Mouse (Mus musculus) brain, adult 2 months (tissue): Measurements from ENCODE around the gene Per3.

ENCODE experiments used
- DNase-seq: peaks from one replicate; pipeline ENCODE4 v3.0.0; 2011; ENCODE audit warnings: low read depth, low spot score

The Per3 gene

GRCm38 (mm10) chr4:151044037-151044943 is at the start of gene Per3:
Gene Per3 (minus strand): TSS chr4:151044665.
- DNase-seq = peak; percentile 98

GRCm38 (mm10) chr4:151089270-151089669 is 44.8 kb upstream of the Per3 start, which contains the start of gene Gm13090:
Gene Gm13090 (plus strand): TSS chr4:151089570.
- DNase-seq = no peak

GRCm38 (mm10) chr4:151088819-151089218 is 44.4 kb upstream of the Per3 start:
- DNase-seq = peak; percentile 97

- no peak for DNase-seq
These were observed 42.9 kb upstream of the Per3 start for GRCm38 (mm10) chr4:151087358-151087757.

- DNase-seq = no peak
These were observed 38.6 kb upstream of the Per3 start for GRCm38 (mm10) chr4:151083027-151083426.

- DNase-seq = no peak
These were observed 37.5 kb upstream of the Per3 start for GRCm38 (mm10) chr4:151081977-151082376.

GRCm38 (mm10) chr4:151081355-151081754 is 36.9 kb upstream of the Per3 start:
- DNase-seq = no peak

- DNase-seq = no peak
These were observed 30.4 kb upstream of the Per3 start for GRCm38 (mm10) chr4:151074817-151075216.

- DNase-seq = peak; percentile 82
These were observed 28.8 kb upstream of the Per3 start for GRCm38 (mm10) chr4:151073108-151073744.

GRCm38 (mm10) chr4:151070962-151071361 is 26.5 kb upstream of the Per3 start:
- DNase-seq = no peak

- no peak for DNase-seq
These were observed 24.3 kb upstream of the Per3 start for GRCm38 (mm10) chr4:151068751-151069150.

GRCm38 (mm10) chr4:151059566-151059965 is 15.1 kb upstream of the Per3 start:
- no peak for DNase-seq

- DNase-seq = no peak
These were observed 14.2 kb upstream of the Per3 start for GRCm38 (mm10) chr4:151058634-151059033.

GRCm38 (mm10) chr4:151057347-151058321 is 13.2 kb upstream of the Per3 start, which contains the start of gene Vamp3:
Gene Vamp3 (minus strand): TSS chr4:151057963.
- DNase-seq = peak; percentile 100

- peak; percentile 40 for DNase-seq
These were observed 6.7 kb upstream of the Per3 start for GRCm38 (mm10) chr4:151051162-151051561.

- DNase-seq = no peak
These were observed 2.1 kb upstream of the Per3 start for GRCm38 (mm10) chr4:151046524-151046923.

GRCm38 (mm10) chr4:151044944-151045570 is 592 bp upstream of the Per3 start:
- DNase-seq = peak; percentile 90

GRCm38 (mm10) chr4:151043281-151043680 is 1.2 kb downstream of the Per3 start:
- DNase-seq = peak; percentile 68

- DNase-seq = peak; percentile 81
These were observed 3.0 kb downstream of the Per3 start for GRCm38 (mm10) chr4:151041506-151041905.

- DNase-seq = no peak
These were observed 6.7 kb downstream of the Per3 start for GRCm38 (mm10) chr4:151037800-151038199.

GRCm38 (mm10) chr4:151036521-151036920 is 7.9 kb downstream of the Per3 start:
- no peak for DNase-seq
